Mouse (Mus musculus) C2C12 (cell line): ENCODE data around the gene Med21.

Experiments
- CTCF ChIP-seq: IDR thresholded peaks from one replicate; pipeline ENCODE4 v1.5.1; 2011; ENCODE audit not compliant: control insufficient read depth, insufficient read depth, insufficient read length
- MAX ChIP-seq: IDR thresholded peaks from one replicate; pipeline ENCODE4 v1.6.1; 2011; ENCODE audit warnings: mild to moderate bottlenecking, control low read depth
- MYOG ChIP-seq: IDR thresholded peaks from one replicate; pipeline ENCODE4 v1.6.1; 2011; ENCODE audit not compliant: control insufficient read depth, insufficient read length; ENCODE audit errors: extremely low read depth
- USF1 ChIP-seq: IDR thresholded peaks from one replicate; pipeline ENCODE4 v1.6.1; 2011; ENCODE audit warnings: low read depth, mild to moderate bottlenecking, control low read depth, moderate library complexity

GRCm38 (mm10) chr6:146602601-146603000 is 39.7 kb upstream of the Med21 start:
- TF ChIP-seq USF1 (no peak), CTCF (no peak), MAX (no peak), MYOG (no peak)
